Mouse (Mus musculus): ENCODE data around the gene Fam111a.

Fam111a gene

DNA sequence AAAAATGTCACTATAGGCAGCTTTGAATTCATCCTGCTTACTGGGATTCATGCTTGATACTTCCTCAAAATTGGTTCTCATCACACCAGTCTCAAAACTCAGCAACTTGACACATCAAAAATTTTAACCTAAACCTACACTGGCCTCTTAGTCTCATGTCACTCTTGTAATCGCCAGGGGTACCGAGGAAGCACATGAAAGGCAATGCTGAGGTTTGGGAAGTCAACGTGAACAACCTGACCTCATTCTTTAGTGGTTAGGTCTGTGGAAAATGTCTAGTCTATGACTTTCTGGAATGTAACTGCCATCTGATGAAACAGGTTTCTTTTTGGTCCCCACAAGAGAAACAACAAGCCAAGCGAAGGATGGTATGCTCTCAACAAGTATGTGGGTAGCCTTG is 89.4 kb downstream of the Fam111a start:
- DNase-seq, result no peak

DNA sequence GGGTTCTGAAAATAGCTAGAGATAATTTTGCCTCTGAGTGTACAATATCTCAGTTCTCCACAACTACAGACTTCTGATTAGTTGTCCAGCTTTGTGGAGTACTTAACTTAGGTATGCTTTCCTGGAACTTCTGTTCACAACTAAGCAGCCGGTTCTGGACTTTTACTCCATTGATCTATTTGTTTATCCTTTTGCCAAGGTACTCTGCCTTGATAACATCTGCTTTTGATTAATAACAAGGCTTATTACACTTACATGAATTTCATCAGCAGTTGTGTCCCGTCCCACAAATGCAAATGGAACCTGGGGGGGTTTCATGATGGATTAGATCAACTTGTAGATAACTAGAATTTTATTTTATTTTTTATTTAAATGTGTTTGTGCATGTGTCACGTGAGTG is 91.3 kb downstream of the Fam111a start:
- no peak for DNase-seq

DNA sequence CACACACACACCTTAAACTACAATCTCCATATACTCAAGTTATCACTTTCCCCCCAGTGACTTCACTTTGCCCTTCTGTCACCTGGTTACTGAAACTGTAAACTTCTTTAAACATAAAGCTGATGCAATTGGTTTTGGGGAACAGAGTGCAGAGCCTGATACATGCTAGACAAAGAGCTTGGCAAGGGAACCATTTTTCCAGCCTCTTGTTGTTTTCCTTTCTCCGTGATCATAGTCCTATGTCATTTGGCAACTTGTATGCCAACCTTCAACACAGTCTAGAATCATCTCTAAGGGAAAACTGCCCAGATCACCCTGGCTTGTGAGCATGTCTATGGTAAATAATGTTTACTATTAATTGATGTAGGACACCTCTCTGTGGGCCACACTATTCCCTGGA is 92.5 kb downstream of the Fam111a start:
- DNase-seq, result no peak
